Comparison of ENCODE assay signal across 9 mouse cellular contexts in genomic region chr2:181379778-181380177, GRCm38 (mm10). TPM values are rescaled to one million over a fixed set of nuclear protein-coding genes. Genes with fewer than 3 reads are reported as not detected.
DNase-seq lines count a peak whose midpoint lies in the region; ATAC-seq and TF ChIP-seq lines count a peak whose summit lies in the region.
"Had no signal": no experiment of that assay in that cellular context is flagged by ENCODE, and none has a peak within 500 bp of the region (broad histone marks: within the 10 kb centered on the region; RNA-seq: fewer than 3 reads in every experiment).

Gene Lime1, plus strand, starts transcription at chr2:181380078.

- DNase-seq in heart, postnatal 36 days: no peak
- no peak for DNase-seq in CH12.LX (ENCODE audit: extremely low read depth)
- no peak for DNase-seq in left cerebral cortex, postnatal 10 days (ENCODE audit: extremely low spot score in 1 of 2, low spot score in 2 of 2)
- no peak for DNase-seq in spleen, postnatal 4 days (ENCODE audit: low spot score in 2 of 2)
- DNase-seq: liver, embryonic 13.5 days had no signal

- intact Hi-C loops in heart, postnatal 36 days (cut with DNase I): no loop called here
- intact Hi-C loops in left cerebral cortex, postnatal 10 days (cut with DNase I): no loop called here

- no peak for TF ChIP-seq POLR2A in CH12.LX (IDR thresholded peaks at IDR 0.05; ENCODE audit: low read depth, low read length)
- TF ChIP-seq POLR2A in small intestine, adult 2 months (IDR thresholded peaks at IDR 0.05; ENCODE audit: low read depth, low read length): no peak

- H3K79me2 ChIP-seq in CH12.LX (replicated peaks; ENCODE audit: control insufficient read depth, extremely low read depth, insufficient read depth, poor library complexity, severe bottlenecking): peaks cover 17% of the 10 kb centered on the region

- H3K27me3 ChIP-seq in heart, embryonic 14.5 days (ENCODE audit: control insufficient read depth, insufficient read depth, low read length): no peaks in the 10 kb centered on the region
- no peaks in the 10 kb centered on the region for H3K27me3 ChIP-seq in CH12.LX (replicated peaks)
- H3K27me3 ChIP-seq in embryonic facial prominence, embryonic 15.5 days: no peaks in the 10 kb centered on the region
- no peaks in the 10 kb centered on the region for H3K27me3 ChIP-seq in small intestine, adult 2 months (ENCODE audit: control insufficient read depth, insufficient read depth, low read length)
- H3K27me3 ChIP-seq: liver, embryonic 13.5 days had no signal

- WGBS in heart, embryonic 14.5 days: 89% methylated on average over 12 of the region's 12 CpGs
- WGBS in embryonic facial prominence, embryonic 15.5 days: 94% methylated on average over 12 of the region's 12 CpGs
- 96% methylated on average over 12 of the region's 12 CpGs for WGBS in small intestine, adult 2 months

- TF ChIP-seq CTCF in CH12.LX (conservative IDR thresholded peaks at IDR 0.05 in 1 of 2, IDR thresholded peaks at IDR 0.05 in 1 of 2; ENCODE audit: low read depth in 2 of 2, low read length in 2 of 2): no peak
- no peak for TF ChIP-seq CTCF in small intestine, adult 2 months (IDR thresholded peaks at IDR 0.05; ENCODE audit: extremely low read depth, insufficient read length, insufficient replicate concordance, low read depth, low read length)

- H3K4me1 ChIP-seq in heart, embryonic 14.5 days (ENCODE audit: control insufficient read depth in 2 of 2, insufficient read depth in 2 of 2, low read length in 2 of 2): no peaks in the 10 kb centered on the region
- peaks cover 19 to 50% of the 10 kb centered on the region in 2 experiments for H3K4me1 ChIP-seq in CH12.LX (ENCODE audit: control insufficient read depth in 1 of 2, insufficient read depth in 2 of 2)
- H3K4me1 ChIP-seq in embryonic facial prominence, embryonic 15.5 days: no peaks in the 10 kb centered on the region
- H3K4me1 ChIP-seq in small intestine, adult 2 months (ENCODE audit: control insufficient read depth, insufficient read depth, insufficient read length, low read length): peaks cover 2% of the 10 kb centered on the region; the same call in 1 of the 2 replicates

- H3K27ac ChIP-seq in heart, embryonic 14.5 days (replicated peaks in 1 of 2; ENCODE audit: control insufficient read depth in 1 of 2, insufficient read depth in 1 of 2, low read depth in 2 of 2, low read length in 2 of 2): no peak within 1 kb of the TSS
- H3K27ac ChIP-seq in CH12.LX (ENCODE audit: insufficient read depth, low read depth): peak within 1 kb of the TSS; percentile 59; the same call in 1 of the 2 replicates
- no peak within 1 kb of the TSS for H3K27ac ChIP-seq in embryonic facial prominence, embryonic 15.5 days (replicated peaks)
- H3K27ac ChIP-seq in small intestine, adult 2 months (ENCODE audit: insufficient read depth, low read depth, low read length): 0 out of 2 replicates have a peak within 1 kb of the TSS, but pooled peaks have one; percentile 1
- H3K27ac ChIP-seq: liver, embryonic 13.5 days had no signal

- H3K9me3 ChIP-seq in heart, embryonic 14.5 days (ENCODE audit: control insufficient read depth, low read length): no peaks in the 10 kb centered on the region
- H3K9me3 ChIP-seq in CH12.LX (replicated peaks; ENCODE audit: low read length): no peaks in the 10 kb centered on the region
- H3K9me3 ChIP-seq in embryonic facial prominence, embryonic 15.5 days (replicated peaks): no peaks in the 10 kb centered on the region
- H3K9me3 ChIP-seq: liver, embryonic 13.5 days had no signal

- peaks cover 67% of the 10 kb centered on the region for H3K36me3 ChIP-seq in heart, embryonic 14.5 days (ENCODE audit: control insufficient read depth, insufficient read depth, low read length)
- peaks cover 50 to 84% of the 10 kb centered on the region in 2 experiments for H3K36me3 ChIP-seq in CH12.LX (replicated peaks in 1 of 2; ENCODE audit: control insufficient read depth in 1 of 2, insufficient read depth in 1 of 2, low read length in 1 of 2)
- H3K36me3 ChIP-seq in embryonic facial prominence, embryonic 15.5 days: peaks cover 59% of the 10 kb centered on the region
- H3K36me3 ChIP-seq in small intestine, adult 2 months (ENCODE audit: control insufficient read depth, insufficient read depth, low read length): peaks cover 56% of the 10 kb centered on the region

- no peak within 1 kb of the TSS for H3K9ac ChIP-seq in heart, embryonic 14.5 days (ENCODE audit: low read length)
- H3K9ac ChIP-seq in CH12.LX (ENCODE audit: insufficient read depth, low read depth): no peak within 1 kb of the TSS
- H3K9ac ChIP-seq in embryonic facial prominence, embryonic 15.5 days: no peak within 1 kb of the TSS
- H3K9ac ChIP-seq: liver, embryonic 13.5 days had no signal

- in situ Hi-C loops in CH12.LX (cut with MboI; ENCODE audit: low pct_ligation_motif_present, low pct_unique_long_range_greater_than_20kb, low sequenced_read_pairs): no loop called here

- H3K4me3 ChIP-seq in heart, embryonic 14.5 days (ENCODE audit: control insufficient read depth in 1 of 2, insufficient read depth in 1 of 2, low read depth in 1 of 2, low read length in 2 of 2): no peak within 1 kb of the TSS
- H3K4me3 ChIP-seq in CH12.LX (replicated peaks in 1 of 3; ENCODE audit: low read depth in 2 of 3, low read length in 2 of 3, poor library complexity in 1 of 3): peak within 1 kb of the TSS in 1 of 3 experiments; percentile 63
- no peak within 1 kb of the TSS for H3K4me3 ChIP-seq in embryonic facial prominence, embryonic 15.5 days (replicated peaks)
- no peak within 1 kb of the TSS for H3K4me3 ChIP-seq in small intestine, adult 2 months (ENCODE audit: low read depth, low read length)
- H3K4me3 ChIP-seq: liver, embryonic 13.5 days had no signal

- ATAC-seq in heart, embryonic 14.5 days (ENCODE audit: insufficient number of reproducible peaks, insufficient read depth, low FRiP score, low read depth): no peak
- no peak for ATAC-seq in embryonic facial prominence, embryonic 15.5 days (ENCODE audit: insufficient number of reproducible peaks, low FRiP score, low TSS enrichment, low read depth)
- no peak for ATAC-seq in cerebellum, adult (ENCODE audit: insufficient number of reproducible peaks, low FRiP score, low TSS enrichment)

- no peak for TF ChIP-seq EP300 in CH12.LX (IDR thresholded peaks at IDR 0.05; ENCODE audit: low read length)

- no peak for TF ChIP-seq RAD21 in CH12.LX (IDR thresholded peaks at IDR 0.05; ENCODE audit: low read depth, low read length)

- dilution Hi-C loops in CH12.LX (cut with MboI; ENCODE audit: extremely low pct_ligation_motif_present, extremely low pct_unique_long_range_greater_than_20kb, low sequenced_read_pairs): no loop called here

- no peak within 1 kb of the TSS for H3K4me2 ChIP-seq in heart, embryonic 14.5 days (ENCODE audit: low read length)
- H3K4me2 ChIP-seq in CH12.LX (ENCODE audit: insufficient read depth, low read depth, poor library complexity, severe bottlenecking): no peak within 1 kb of the TSS
- H3K4me2 ChIP-seq in embryonic facial prominence, embryonic 15.5 days (replicated peaks): no peak within 1 kb of the TSS
- H3K4me2 ChIP-seq: liver, embryonic 13.5 days had no signal

TF ChIP-seq in CH12.LX, 34 proteins besides CTCF, POLR2A, EP300 and RAD21:
- TF ChIP-seq POLR2AphosphoS2 (IDR thresholded peaks at IDR 0.05; ENCODE audit: low read depth, low read length) (no peak), USF2 (conservative IDR thresholded peaks at IDR 0.05; ENCODE audit: low read depth, low read length) (no peak), TBP (conservative IDR thresholded peaks at IDR 0.05; ENCODE audit: low read depth, low read length) (no peak), PAX5 (IDR thresholded peaks at IDR 0.05; ENCODE audit: low read length) (no peak), GABPA (IDR thresholded peaks at IDR 0.05; ENCODE audit: insufficient replicate concordance, low read depth, low read length) (no peak), NELFE (IDR thresholded peaks at IDR 0.05; ENCODE audit: low read depth, low read length) (no peak), USF1 (IDR thresholded peaks at IDR 0.05; ENCODE audit: low read depth, low read length) (no peak), ZMIZ1 (IDR thresholded peaks at IDR 0.05; ENCODE audit: low read depth, low read length) (no peak), BHLHE40 (IDR thresholded peaks at IDR 0.05; ENCODE audit: low read depth, low read length) (no peak), MEF2A (IDR thresholded peaks at IDR 0.05; ENCODE audit: borderline replicate concordance, low read depth, low read length) (no peak), CHD2 (IDR thresholded peaks at IDR 0.05; ENCODE audit: low read length) (no peak), NRF1 (IDR thresholded peaks at IDR 0.05; ENCODE audit: low read depth, low read length) (no peak), JUND (conservative IDR thresholded peaks at IDR 0.05; ENCODE audit: low read depth, low read length) (no peak), HCFC1 (IDR thresholded peaks at IDR 0.05; ENCODE audit: low read depth, low read length) (no peak), MAX (IDR thresholded peaks at IDR 0.05; ENCODE audit: low read length) (no peak), RCOR1 (conservative IDR thresholded peaks at IDR 0.05; ENCODE audit: low read depth, low read length) (no peak), E2F4 (IDR thresholded peaks at IDR 0.05; ENCODE audit: insufficient replicate concordance, low read depth, low read length) (no peak), MYC (IDR thresholded peaks at IDR 0.05; ENCODE audit: low read depth, low read length) (no peak)

RNA-seq across cellular contexts. Expression of gene Lime1, which starts in this region (rescaled TPM):
- 13.6 and 13.7 TPM in 2 replicates for polyA plus RNA-seq in heart, embryonic 14.5 days (2014; fragmentation: Nextera tagmentation; extraction: Ambion mirVana)
- 1 to 10 TPM; 5.1 to 6.7 TPM for total RNA-seq in heart, postnatal 36 days (2021)
- 59.7 and 61.8 TPM in 2 replicates for total RNA-seq in CH12.LX (2012; rRNA removed)
- 61.5 and 67.0 TPM in 2 replicates for total RNA-seq in CH12.LX (2014; rRNA removed)
- 70.7 and 73.9 TPM in 2 replicates for polyA plus RNA-seq in CH12.LX (2012; ENCODE audit: insufficient read length, low read depth)
- polyA plus RNA-seq in embryonic facial prominence, embryonic 15.5 days (2015; fragmentation: Nextera tagmentation; extraction: Ambion mirVana): 23.6 and 24.7 TPM in 2 replicates
- total RNA-seq in left cerebral cortex, postnatal 10 days (2021): 10 to 100 TPM; 30.1 to 32.9 TPM
- 53.5 and 89.8 TPM in 2 replicates for polyA plus RNA-seq in small intestine, adult 2 months (2012; rRNA removed)

Comparison
In these comparisons a context has a peak if more than half of its experiments do, and no peak if none do; other contexts are left out.
1. RNA of gene Lime1 (total RNA-seq): 59.7 to 67.0 TPM in CH12.LX and 30.1 to 32.9 TPM in left cerebral cortex, postnatal 10 days; 5.1 to 6.7 TPM in heart, postnatal 36 days; every median in the first group is over 4 times any median in the second.
2. H3K27ac ChIP-seq: peak in CH12.LX (single experiment) and small intestine, adult 2 months (single experiment); none in heart, embryonic 14.5 days (0 of 2) and embryonic facial prominence, embryonic 15.5 days (single experiment).